Mouse (Mus musculus): ENCODE measurements around the gene Ecm1.
A peak's percentile ranks its signal among the peaks of the same experiment; 100 is the strongest.

Ecm1 gene

DNA sequence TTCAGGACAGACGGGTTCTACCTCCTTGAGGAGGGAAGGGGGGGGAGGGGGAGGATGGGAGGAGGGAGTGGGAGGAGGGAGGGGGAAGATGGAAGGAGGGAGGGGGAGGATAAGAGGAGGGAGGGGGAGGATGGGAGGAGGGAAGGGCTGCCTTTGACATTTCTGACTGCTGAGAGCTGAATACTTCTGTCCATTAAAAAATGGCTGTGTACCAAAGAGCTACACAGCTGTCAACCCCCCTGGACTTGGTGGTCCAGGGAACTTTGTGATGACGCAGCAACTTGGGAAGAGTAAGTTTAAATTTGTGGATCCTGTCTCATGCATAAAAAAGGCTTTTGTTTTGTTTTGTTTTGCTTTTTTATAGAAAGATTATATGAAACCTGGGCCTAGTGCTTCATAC, 49.4 kb downstream of the Ecm1 start:
- no peak for DNase-seq (ENCODE audit: low read depth, low spot score)

DNA sequence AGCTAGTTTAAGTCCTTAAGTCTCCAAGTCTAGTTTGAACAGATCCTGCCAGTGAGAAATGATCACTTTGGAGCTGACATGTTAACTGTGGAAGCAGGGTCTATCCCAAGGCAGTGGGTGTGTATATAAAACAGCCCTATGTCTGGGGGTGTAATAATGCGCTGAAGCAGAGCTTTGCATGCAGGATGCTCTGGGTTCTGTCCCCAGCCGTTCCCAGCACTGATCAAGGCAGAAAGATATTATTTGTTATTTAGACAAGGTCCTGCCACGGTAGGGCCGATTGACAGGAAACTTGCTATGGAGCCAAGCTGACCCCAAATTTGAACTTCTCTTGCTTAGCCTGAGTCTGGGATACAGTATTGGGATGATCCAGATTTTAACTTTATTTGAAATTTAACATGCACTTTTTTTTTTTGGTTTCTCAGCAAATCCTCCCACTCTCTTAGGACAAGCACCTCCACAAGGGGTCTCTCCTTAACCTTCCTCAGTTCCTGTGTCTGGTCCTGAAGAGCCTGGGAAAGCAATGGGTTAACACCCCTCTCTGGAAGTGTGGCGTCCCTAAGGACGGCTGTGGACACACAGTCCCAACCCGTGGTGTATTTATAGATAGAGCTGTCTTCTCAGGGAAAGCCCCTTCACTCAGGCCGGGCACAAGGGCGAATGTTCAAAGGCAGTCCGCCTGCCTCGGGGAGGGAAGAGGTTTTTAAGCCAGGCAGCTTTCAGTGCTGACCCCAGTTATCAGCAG, 50.0 kb downstream of the Ecm1 start:
- DNase-seq (ENCODE audit: low read depth, low spot score) = no peak

DNA sequence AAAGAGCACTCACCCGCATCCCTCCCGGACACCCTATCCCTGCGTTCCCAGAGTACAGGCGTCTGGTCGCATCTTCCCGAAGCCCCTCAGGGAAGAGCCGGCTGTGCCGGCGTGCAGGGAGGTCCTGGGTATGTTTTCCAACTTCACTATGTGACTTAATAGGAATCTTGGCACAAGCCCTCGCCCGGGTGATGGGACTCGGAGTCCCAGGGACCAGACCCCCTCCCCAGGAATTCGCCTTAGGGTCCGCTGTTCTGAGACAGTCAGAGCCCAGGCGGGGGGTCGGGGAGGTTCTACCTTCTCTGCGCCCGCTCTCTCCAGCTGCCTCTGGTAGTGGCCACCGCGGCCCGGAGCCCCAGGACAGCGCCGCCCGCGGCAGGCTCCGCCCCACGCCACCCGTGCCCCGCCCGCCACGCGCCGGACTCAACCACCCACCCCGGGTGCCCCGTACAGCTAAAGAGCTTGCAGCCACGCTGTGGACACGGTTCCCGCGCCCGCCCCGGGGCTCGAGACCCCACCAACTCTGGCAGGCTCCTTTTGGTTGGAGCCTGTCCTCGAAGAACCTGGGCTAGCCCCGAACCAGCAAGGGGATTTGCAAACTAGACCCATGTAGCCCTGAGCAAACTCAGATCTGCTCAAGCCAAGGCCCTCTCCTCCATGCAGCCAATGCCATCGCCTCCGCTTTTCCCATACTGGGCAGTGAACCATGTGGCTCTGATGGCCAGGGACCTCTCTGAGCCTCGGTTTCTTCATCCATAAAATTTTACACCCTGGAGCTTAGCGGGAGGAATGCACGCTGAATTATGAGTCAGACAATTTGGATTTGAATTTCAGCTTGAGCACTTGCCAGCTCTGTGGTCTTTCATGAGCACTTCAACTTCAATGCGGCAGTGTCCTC, 51.6 kb downstream of the Ecm1 start, which contains the start of gene Adamtsl4:
Gene Adamtsl4, minus strand, starts transcription at position 394 of the 898 bp plus-strand sequence.
- DNase-seq (ENCODE audit: low read depth, low spot score) = peak; percentile 75

DNA sequence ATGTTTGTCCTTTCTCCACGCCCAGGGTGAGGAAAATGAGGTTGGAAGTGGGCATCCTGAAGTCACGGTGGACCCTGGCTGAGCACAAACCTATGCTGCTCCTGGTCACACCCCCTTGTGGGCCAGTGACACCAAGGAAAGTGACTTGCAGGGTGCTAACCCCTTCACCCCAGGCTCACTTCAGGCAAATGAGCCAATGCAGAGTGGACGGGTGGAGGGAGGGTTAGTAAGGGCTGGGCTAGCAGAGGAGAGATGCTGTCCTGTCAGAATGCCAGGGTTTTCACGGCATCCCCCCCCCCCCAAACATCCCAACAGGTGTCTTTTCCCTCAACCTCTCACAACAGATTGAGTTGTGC, 52.2 kb downstream of the Ecm1 start:
- DNase-seq (ENCODE audit: low read depth, low spot score) = no peak

DNA sequence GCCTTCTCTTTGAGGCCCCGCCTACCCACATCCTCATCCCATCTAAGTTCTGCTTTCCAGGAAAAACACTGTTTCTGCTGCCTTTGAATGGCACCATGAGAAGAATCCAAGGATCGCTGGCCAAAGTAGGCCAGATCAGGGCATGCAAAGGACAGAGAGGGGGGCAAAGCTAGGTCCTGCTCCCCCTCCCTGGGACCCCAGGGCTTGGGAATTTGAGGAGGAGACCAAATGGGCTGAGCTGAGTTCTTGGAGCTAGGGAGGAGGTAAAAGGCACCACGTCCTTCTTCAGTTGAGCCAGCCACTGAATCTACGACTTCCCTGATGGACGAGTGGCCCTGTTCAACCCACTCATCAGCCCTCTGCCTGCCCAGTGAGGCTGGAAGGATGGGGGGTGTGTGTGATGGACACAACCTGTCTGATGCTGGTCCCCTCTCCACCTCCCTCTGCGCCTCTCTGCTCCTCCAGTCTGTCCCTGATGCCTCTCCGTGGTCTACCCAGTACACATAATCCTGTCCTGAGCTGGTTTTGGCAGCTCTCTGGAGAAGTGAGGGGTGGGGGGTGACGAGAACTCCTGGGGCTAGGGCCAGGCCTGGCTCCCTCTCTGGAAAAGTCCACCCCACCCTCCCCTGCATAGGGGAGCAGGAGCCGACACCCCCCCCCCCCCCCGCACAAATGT, 52.7 kb downstream of the Ecm1 start:
- no peak for DNase-seq (ENCODE audit: low read depth, low spot score)

DNA sequence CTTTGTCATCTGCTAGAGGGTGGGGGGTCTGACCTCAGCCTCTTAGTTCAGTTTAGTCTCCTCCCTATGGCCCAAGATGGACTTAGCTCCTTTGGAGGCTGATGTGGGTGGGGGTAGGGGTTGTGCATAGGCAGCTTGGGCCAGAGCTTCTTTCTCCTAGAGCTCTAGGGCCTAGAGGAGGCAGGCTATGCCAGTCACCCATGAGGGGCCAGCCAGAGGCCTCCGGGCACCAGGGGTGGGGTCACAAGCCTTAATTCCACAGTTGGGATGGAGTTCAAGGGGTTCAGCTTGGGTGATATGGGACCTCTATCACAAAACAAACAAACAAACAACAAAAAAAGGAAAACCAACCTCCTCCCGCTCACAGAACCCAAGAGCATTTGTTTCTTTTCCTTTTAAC, 53.7 kb downstream of the Ecm1 start:
- no peak for DNase-seq (ENCODE audit: low read depth, low spot score)

DNA sequence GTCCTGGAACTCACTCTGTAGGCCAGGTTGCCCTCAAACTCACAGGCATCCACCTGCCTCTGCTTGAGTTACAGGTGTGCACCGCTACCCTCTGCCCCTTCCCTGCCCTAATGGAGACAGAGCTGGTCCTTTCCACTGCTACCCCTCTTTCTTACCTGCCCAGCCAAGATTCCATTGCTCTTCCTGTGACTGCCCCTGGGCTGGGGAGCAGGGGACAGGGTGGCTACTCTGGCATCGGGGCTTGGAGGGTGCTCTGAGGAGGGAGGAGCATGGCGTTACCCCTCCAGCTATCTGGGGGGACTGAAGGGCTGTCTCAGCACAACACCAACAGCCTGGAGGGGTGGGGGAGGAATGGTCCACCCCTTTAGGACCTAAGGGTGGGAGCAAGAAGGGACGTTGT, 54.1 kb downstream of the Ecm1 start:
- DNase-seq (ENCODE audit: low read depth, low spot score) = no peak

DNA sequence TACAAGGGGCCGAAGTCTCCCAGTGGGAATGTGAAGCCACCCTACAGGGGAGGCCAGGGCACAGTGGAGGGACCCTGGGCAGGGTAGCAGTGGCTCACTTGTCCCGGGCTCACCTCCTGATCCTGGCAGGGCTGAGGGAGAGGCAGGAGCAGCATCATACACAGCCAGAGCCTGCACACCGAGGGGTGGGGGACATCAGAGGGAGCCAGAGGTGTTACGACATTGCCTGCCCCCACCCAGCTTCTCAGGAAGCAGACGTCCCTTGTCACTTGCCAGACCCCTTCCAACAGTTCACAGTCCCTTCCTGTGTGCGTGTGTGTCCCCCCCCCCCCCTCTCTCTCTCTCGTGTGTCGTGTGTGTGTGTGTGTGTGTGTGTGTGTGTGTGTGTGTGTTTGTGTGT, 54.5 kb downstream of the Ecm1 start:
- no peak for DNase-seq (ENCODE audit: low read depth, low spot score)

All from brain, adult 2 months (tissue).